Mouse (Mus musculus) heart, embryonic 14.5 days (tissue): Measurements from ENCODE around the gene Camta1. TPM values are rescaled to one million over a fixed set of nuclear protein-coding genes. Genes with fewer than 3 reads are reported as not detected.

ENCODE experiments used
- ATAC-seq: fragments of 200-750 bp; cut with Nextera tagmentation; 2 replicates; pipeline ENCODE4 v1.8.0; 2017; ENCODE audit warnings: low read depth, moderate TSS enrichment; ENCODE audit not compliant: insufficient number of reproducible peaks, insufficient read depth, low FRiP score
- H3K27ac ChIP-seq, 2 experiments: fragments of 200-500 bp in 1 of 2; fragments of 300-500 bp in 1 of 2; sonication (generic) in 1 of 2; replicated peaks in 1 of 2; 2 replicates each; pipeline ENCODE4 v1.5.1; 2012 to 2014; ENCODE audit warnings: low read depth in 2 of 2, low read length in 2 of 2, control low read depth in 1 of 2, mild to moderate bottlenecking in 1 of 2, mixed read lengths in 1 of 2; ENCODE audit not compliant: control insufficient read depth in 1 of 2, insufficient read depth in 1 of 2
- H3K27me3 ChIP-seq: fragments of 300-500 bp; sonication (generic); 2 replicates; pipeline ENCODE4 v1.6.1; 2014; ENCODE audit warnings: mild to moderate bottlenecking, low read length, control low read depth; ENCODE audit not compliant: control insufficient read depth, insufficient read depth
- H3K36me3 ChIP-seq: fragments of 300-500 bp; sonication (generic); 2 replicates; pipeline ENCODE4 v1.6.1; 2014; ENCODE audit warnings: mild to moderate bottlenecking, control low read depth, low read length, mixed read lengths; ENCODE audit not compliant: control insufficient read depth, insufficient read depth
- H3K4me1 ChIP-seq, 2 experiments: fragments of 200-500 bp in 1 of 2; fragments of 300-500 bp in 1 of 2; sonication (generic) in 1 of 2; 2 replicates each; pipeline ENCODE4 v1.6.1; 2012 to 2014; ENCODE audit warnings: low read length in 2 of 2, control low read depth in 1 of 2, mixed read lengths in 1 of 2; ENCODE audit not compliant: control insufficient read depth in 2 of 2, insufficient read depth in 2 of 2
- H3K4me2 ChIP-seq: fragments of 300-500 bp; sonication (generic); 2 replicates; pipeline ENCODE4 v1.6.1; 2014; ENCODE audit warnings: mild to moderate bottlenecking, low read length
- H3K4me3 ChIP-seq, 2 experiments: fragments of 200-500 bp in 1 of 2; fragments of 300-500 bp in 1 of 2; sonication (generic) in 1 of 2; 2 replicates each; pipeline ENCODE4 v1.5.1; 2012 to 2014; ENCODE audit warnings: low read length in 2 of 2, mild to moderate bottlenecking in 2 of 2, control low read depth in 1 of 2, low read depth in 1 of 2, moderate library complexity in 1 of 2; ENCODE audit not compliant: control insufficient read depth in 1 of 2, insufficient read depth in 1 of 2
- H3K9ac ChIP-seq: fragments of 300-500 bp; sonication (generic); 2 replicates; pipeline ENCODE4 v1.6.1; 2014; ENCODE audit warnings: mild to moderate bottlenecking, low read length
- H3K9me3 ChIP-seq: fragments of 300-500 bp; sonication (generic); 2 replicates; pipeline ENCODE4 v1.6.1; 2016; ENCODE audit warnings: low read length, control low read depth; ENCODE audit not compliant: control insufficient read depth
- WGBS: fragments of 180-500 bp; shearing (Covaris S2); extraction: QIAGEN DNeasy Blood & Tissue Kit; methylation state at CpG from one replicate; pipeline ENCODE4 v1.1.7; 2014; 5-methylcytosine and 5-hydroxymethylcytosine counted together
- polyA plus RNA-seq: library from polyadenylated mRNA; unstranded; fragments of >200 nt; fragmentation: Nextera tagmentation; extraction: Ambion mirVana; gene quantifications from 2 replicates; pipeline ENCODE4 v1.2.1, GENCODE M21; 2014

The Camta1 gene
- polyA plus RNA-seq, 1 experiment from 2014 or later: 150 TPM

DNA sequence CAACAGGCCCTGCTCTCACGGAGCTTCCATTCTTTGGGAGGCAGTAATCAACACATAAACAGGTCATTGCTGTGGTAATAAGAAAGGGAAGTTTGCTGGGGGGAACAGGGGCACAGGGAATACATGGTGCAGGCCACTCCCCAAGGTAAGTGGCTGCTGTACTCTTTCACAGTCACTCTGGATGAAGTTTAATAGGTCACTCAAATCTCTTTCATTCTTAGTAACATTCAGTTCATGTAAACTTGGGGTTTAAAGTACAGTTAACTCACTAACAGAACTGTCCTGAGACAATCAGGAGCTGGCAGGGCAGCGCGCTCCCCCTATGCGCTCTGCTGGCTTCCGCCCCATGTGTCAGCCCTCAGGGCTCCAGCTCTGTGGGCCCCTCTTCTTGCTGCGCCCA, 81.2 kb downstream of the Camta1 start:
- no peak overlapping the region for H3K27ac ChIP-seq
- no peak overlapping the region for H3K4me2 ChIP-seq
- H3K9me3 ChIP-seq: no peaks in the 10 kb centered on the region
- peaks cover 5 to 13% of the 10 kb centered on the region in 2 experiments; a peak in 3 of 4 replicates for H3K4me1 ChIP-seq
- 80% methylated on average over 6 of the region's 6 CpGs for WGBS
- H3K36me3 ChIP-seq: peaks cover 5% of the 10 kb centered on the region; the same call in 1 of the 2 replicates
- no peaks in the 10 kb centered on the region for H3K27me3 ChIP-seq
- no peak overlapping the region for H3K9ac ChIP-seq
- H3K4me3 ChIP-seq: no peak overlapping the region
- ATAC-seq: no peak

DNA sequence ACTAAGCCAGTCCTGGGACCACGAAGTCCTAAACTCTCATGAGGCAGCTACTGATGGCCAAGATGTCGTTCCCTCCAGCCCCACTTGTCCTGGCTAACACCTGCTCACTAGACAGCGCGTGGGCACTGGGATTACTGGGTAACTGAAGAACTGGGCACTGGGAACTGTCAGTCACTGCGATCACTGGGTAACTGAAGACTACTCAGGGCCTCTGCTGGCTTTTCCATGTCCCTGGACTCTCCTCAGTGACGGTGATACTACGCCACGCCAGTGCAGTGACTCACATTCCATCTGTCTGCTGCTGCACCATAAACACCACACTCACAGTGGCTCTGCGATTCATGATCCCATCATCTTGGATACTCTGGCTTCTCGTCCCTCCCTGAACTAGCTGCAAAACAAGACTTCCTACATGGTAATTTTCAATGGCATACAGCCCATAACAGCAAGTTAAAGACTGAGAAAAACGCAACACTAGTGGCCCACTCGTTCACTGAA, 81.7 kb downstream of the Camta1 start:
- WGBS: 80% methylated on average over 12 of the region's 12 CpGs
- Histone ChIP-seq H3K9ac (no peak overlapping the region), H3K27ac (no peak overlapping the region), H3K4me1 (peaks cover 2 to 8% of the 10 kb centered on the region in 2 experiments; a peak in 3 of 4 replicates), H3K36me3 (peaks cover 5% of the 10 kb centered on the region; the same call in 1 of the 2 replicates), H3K9me3 (no peaks in the 10 kb centered on the region), H3K4me2 (no peak overlapping the region), H3K27me3 (no peaks in the 10 kb centered on the region), H3K4me3 (no peak overlapping the region)
- ATAC-seq: no peak

GRCm38 (mm10) chr4:151778511-151778910, 83.2 kb downstream of the Camta1 start:
- no peak for ATAC-seq
- no peaks in the 10 kb centered on the region for H3K9me3 ChIP-seq

DNA sequence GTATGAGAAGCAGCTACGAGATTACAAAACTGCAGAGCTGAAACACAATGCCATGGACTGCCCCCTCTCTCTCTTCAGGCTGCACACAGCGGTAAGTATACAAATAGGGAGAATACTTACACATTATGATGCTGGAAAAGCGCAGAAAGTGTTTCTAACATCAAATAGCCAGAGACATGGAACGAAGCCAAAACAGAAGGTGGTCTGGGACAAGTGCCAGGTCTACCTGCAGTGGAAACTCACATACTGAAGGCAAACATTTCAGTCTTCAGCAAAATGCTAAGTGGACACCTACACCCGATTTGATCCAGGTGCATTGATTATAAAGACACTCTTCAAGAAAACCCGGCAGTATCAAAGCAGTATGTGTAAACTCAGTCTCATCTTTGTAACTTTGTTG, 84.2 kb downstream of the Camta1 start:
- Histone ChIP-seq H3K27ac (no peak overlapping the region), H3K27me3 (no peaks in the 10 kb centered on the region), H3K4me3 (no peak overlapping the region), H3K36me3 (peaks cover 5% of the 10 kb centered on the region; the same call in 1 of the 2 replicates), H3K4me2 (no peak overlapping the region), H3K9ac (no peak overlapping the region), H3K4me1 (no peaks in the 10 kb centered on the region; a peak in 1 of 4 replicates), H3K9me3 (no peaks in the 10 kb centered on the region)
- ATAC-seq: no peak
- WGBS: 91% methylated on average over 6 of the region's 6 CpGs

More at GRCm38 (mm10) chr4:151778511-151778910, 83.2 kb downstream of the Camta1 start:
- Histone ChIP-seq H3K4me1 (no peaks in the 10 kb centered on the region; a peak in 1 of 4 replicates), H3K27ac (no peak overlapping the region), H3K4me3 (no peak overlapping the region), H3K4me2 (no peak overlapping the region), H3K36me3 (peaks cover 5% of the 10 kb centered on the region; the same call in 1 of the 2 replicates), H3K9ac (no peak overlapping the region), H3K27me3 (no peaks in the 10 kb centered on the region)
- WGBS: 81% methylated on average over 4 of the region's 4 CpGs

- no peak overlapping the region for H3K27ac ChIP-seq
- no peaks in the 10 kb centered on the region; a peak in 1 of 4 replicates for H3K4me1 ChIP-seq
- no peaks in the 10 kb centered on the region for H3K9me3 ChIP-seq
- H3K27me3 ChIP-seq: no peaks in the 10 kb centered on the region
- no peak overlapping the region for H3K4me2 ChIP-seq
- 90% methylated on average over 7 of the region's 7 CpGs for WGBS
- H3K4me3 ChIP-seq: no peak overlapping the region
- H3K36me3 ChIP-seq: no peaks in the 10 kb centered on the region
- no peak overlapping the region for H3K9ac ChIP-seq
- no peak for ATAC-seq
Observed at GRCm38 (mm10) chr4:151775441-151775840, 86.2 kb downstream of the Camta1 start.

DNA sequence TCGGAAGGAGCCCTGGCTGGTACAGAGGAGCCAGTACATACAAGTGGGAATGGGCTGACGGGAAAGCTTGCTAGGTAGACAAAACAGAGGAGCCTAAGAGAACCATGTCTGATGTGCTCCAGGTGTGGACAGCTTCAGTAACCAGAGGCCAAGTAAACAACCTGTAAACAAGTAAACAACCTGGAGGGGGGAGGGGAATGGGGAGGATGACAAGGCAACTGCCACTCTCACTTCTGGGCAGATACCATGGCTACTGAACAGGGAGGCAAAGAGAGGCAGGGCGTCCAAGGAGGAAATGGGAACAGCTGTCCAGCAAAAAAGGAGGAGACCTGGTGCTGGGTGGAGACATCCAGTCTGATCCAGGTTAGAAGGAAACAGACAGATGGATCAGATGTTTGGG, 88.0 kb downstream of the Camta1 start:
- Histone ChIP-seq H3K27ac (no peak overlapping the region), H3K4me2 (no peak overlapping the region), H3K36me3 (no peaks in the 10 kb centered on the region), H3K9me3 (no peaks in the 10 kb centered on the region), H3K27me3 (no peaks in the 10 kb centered on the region), H3K9ac (no peak overlapping the region), H3K4me3 (no peak overlapping the region), H3K4me1 (no peaks in the 10 kb centered on the region)
- ATAC-seq: no peak
- 87% methylated on average over 3 of the region's 3 CpGs for WGBS

GRCm38 (mm10) chr4:151773007-151773406, 88.7 kb downstream of the Camta1 start:
- no peak overlapping the region for H3K27ac ChIP-seq
- no peaks in the 10 kb centered on the region for H3K9me3 ChIP-seq
- 69% methylated on average over 5 of the region's 5 CpGs for WGBS
- no peaks in the 10 kb centered on the region for H3K4me1 ChIP-seq
- H3K36me3 ChIP-seq: no peaks in the 10 kb centered on the region
- H3K4me3 ChIP-seq: no peak overlapping the region
- no peaks in the 10 kb centered on the region for H3K27me3 ChIP-seq
- ATAC-seq: no peak
- H3K4me2 ChIP-seq: no peak overlapping the region
- H3K9ac ChIP-seq: no peak overlapping the region

- no peak overlapping the region for H3K4me2 ChIP-seq
- H3K27me3 ChIP-seq: no peaks in the 10 kb centered on the region
- ATAC-seq: no peak
- 83% methylated on average over 5 of the region's 5 CpGs for WGBS
- H3K9me3 ChIP-seq: no peaks in the 10 kb centered on the region
- H3K36me3 ChIP-seq: no peaks in the 10 kb centered on the region
- no peak overlapping the region for H3K9ac ChIP-seq
- no peak overlapping the region for H3K4me3 ChIP-seq
- no peak overlapping the region for H3K27ac ChIP-seq
- H3K4me1 ChIP-seq: no peaks in the 10 kb centered on the region
Observed at GRCm38 (mm10) chr4:151770697-151771096, 91.0 kb downstream of the Camta1 start.
